Mouse (Mus musculus) lung, adult 2 months (tissue): ENCODE data around the gene Cbr2.

Source experiments
- CTCF ChIP-seq: fragments of 200-500 bp; IDR thresholded peaks from 2 replicates; pipeline ENCODE4 v1.5.1; 2011; ENCODE audit warnings: mild to moderate bottlenecking, low read length, control low read depth; ENCODE audit not compliant: insufficient read depth
- POLR2A ChIP-seq: fragments of 200-500 bp; IDR thresholded peaks from 2 replicates; pipeline ENCODE4 v1.6.1; 2011; ENCODE audit warnings: low read depth, mild to moderate bottlenecking, control low read depth, low read length, borderline replicate concordance; ENCODE audit errors: extremely low read depth

DNA sequence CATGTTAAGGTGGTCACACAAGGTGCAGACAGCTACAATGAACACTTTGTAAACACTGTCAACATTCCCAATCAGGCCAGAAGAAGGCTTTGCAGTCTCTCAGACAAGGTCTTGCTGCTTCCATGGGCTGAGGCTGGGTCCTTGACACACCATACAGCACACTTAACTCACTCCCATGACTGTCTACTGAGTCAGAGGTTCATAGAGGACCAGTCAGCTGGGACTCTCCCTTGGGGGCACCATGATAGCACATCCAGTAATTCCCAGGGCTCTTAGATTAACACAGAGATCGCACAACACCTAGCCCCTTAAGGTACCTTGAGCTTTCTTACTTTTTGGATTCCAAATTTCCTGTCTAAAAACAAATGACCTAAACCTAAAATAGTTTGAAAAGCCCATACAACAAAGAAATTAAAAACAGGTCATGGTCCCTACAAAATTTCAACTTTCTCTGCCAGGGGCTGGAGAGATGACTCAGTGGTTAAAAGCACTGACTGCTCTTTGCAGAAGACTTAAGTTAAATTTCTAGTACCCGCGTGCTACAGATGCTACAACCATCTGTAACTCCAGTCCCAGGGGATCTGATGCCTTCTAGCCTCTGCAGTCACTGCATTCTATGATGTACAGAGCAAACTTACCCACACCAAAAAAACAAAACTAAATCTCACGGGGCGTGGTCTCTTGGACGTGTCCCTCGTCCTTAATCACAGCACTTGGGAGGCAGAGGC lies 41.7 kb upstream of the Cbr2 start:
- TF ChIP-seq POLR2A (no peak), CTCF (no peak)
